Mouse (Mus musculus) midbrain, postnatal 0 days (tissue): ENCODE results near the gene Zfp207. TPM values are rescaled to one million over a fixed set of nuclear protein-coding genes. Genes with fewer than 3 reads are reported as not detected.

Experiments used
- ATAC-seq: fragments of 200-750 bp; cut with Nextera tagmentation; 2 replicates; pipeline ENCODE4 v1.8.0; 2017; ENCODE audit warnings: moderate number of reproducible peaks, mild to moderate bottlenecking, moderate TSS enrichment, moderate library complexity; ENCODE audit not compliant: low FRiP score
- DNase-seq: peaks from one replicate; pipeline ENCODE4 v3.0.0-alpha.2; 2015; ENCODE audit warnings: low spot score
- H3K27ac ChIP-seq: fragments of 300-500 bp; sonication (generic); 2 replicates; pipeline ENCODE4 v1.5.1; 2014; ENCODE audit warnings: low read depth, mild to moderate bottlenecking, low read length, mixed read lengths
- H3K27me3 ChIP-seq: fragments of 300-500 bp; sonication (generic); 2 replicates; pipeline ENCODE4 v1.6.1; 2014; ENCODE audit warnings: low read length, control low read depth, mixed read lengths; ENCODE audit not compliant: insufficient read depth
- H3K36me3 ChIP-seq: fragments of 300-500 bp; sonication (generic); 2 replicates; pipeline ENCODE4 v1.6.1; 2014; ENCODE audit warnings: low read length, control low read depth, mixed read lengths; ENCODE audit not compliant: insufficient read depth
- H3K4me1 ChIP-seq: fragments of 300-500 bp; sonication (generic); 2 replicates; pipeline ENCODE4 v1.6.1; 2014; ENCODE audit warnings: mild to moderate bottlenecking, control low read depth, antibody characterized with exemption, low read length, mixed read lengths; ENCODE audit not compliant: insufficient read depth
- H3K4me2 ChIP-seq: fragments of 300-500 bp; sonication (generic); 2 replicates; pipeline ENCODE4 v1.6.1; 2014; ENCODE audit warnings: low read depth, mild to moderate bottlenecking, low read length, mixed read lengths; ENCODE audit not compliant: poor library complexity, severe bottlenecking
- H3K4me3 ChIP-seq: fragments of 300-500 bp; sonication (generic); 2 replicates; pipeline ENCODE4 v1.5.1; 2014; ENCODE audit warnings: low read depth, mild to moderate bottlenecking, low read length, moderate library complexity
- H3K9ac ChIP-seq: fragments of 300-500 bp; sonication (generic); replicated peaks from 2 replicates; pipeline ENCODE4 v1.6.1; 2014; ENCODE audit warnings: mild to moderate bottlenecking, low read length, moderate library complexity, mixed read lengths; ENCODE audit not compliant: poor library complexity, severe bottlenecking
- H3K9me3 ChIP-seq: fragments of 300-500 bp; sonication (generic); 2 replicates; pipeline ENCODE4 v1.6.1; 2016; ENCODE audit warnings: low read length, control low read depth
- CTCF ChIP-seq: IDR thresholded peaks from 2 replicates; pipeline ENCODE4 v1.5.1; 2016; ENCODE audit warnings: antibody characterized with exemption, mild to moderate bottlenecking
- WGBS: fragments of 180-500 bp; shearing (Covaris S2); extraction: QIAGEN DNeasy Blood & Tissue Kit; methylation state at CpG from one replicate; pipeline ENCODE4 v1.1.7; 2014; 5-methylcytosine and 5-hydroxymethylcytosine counted together
- polyA plus RNA-seq: library from polyadenylated mRNA; unstranded; fragments of >200 nt; fragmentation: Nextera tagmentation; extraction: Ambion mirVana; gene quantifications from 2 replicates; pipeline ENCODE4 v1.2.1, GENCODE M21; 2015
- total RNA-seq: library from RNA; depleted of rRNA; stranded (reverse); fragments of >200 nt; gene quantifications from 2 replicates; pipeline ENCODE4 v1.2.3, GENCODE M21; 2014; rRNA removed

The Zfp207 gene
- total and polyA plus RNA-seq, 2 experiments from 2014 or later: 147 to 245 TPM

DNA sequence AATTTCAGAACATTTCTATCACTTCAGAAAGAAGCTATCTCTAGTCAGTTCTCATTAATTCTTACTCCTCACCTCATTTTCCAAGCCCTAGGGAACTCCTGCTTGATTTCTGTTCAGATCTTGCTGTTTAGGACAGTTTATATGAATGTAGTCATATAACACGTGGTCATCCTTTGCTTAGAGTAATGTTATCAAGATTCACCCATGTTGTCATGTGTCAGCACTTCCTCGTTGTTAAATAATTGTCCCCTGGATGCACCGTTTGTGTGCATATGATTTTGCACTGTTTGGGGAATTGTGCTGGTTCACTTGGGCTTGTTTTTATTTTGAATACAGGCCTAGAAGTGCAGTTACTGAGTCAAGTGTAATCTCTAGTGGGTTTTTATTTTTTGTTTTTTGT, 69.2 kb downstream of the Zfp207 start:
- Histone ChIP-seq H3K27me3 (no peaks in the 10 kb centered on the region), H3K9ac (no peak overlapping the region), H3K4me1 (no peaks in the 10 kb centered on the region), H3K9me3 (no peaks in the 10 kb centered on the region), H3K4me3 (no peak overlapping the region), H3K4me2 (no peak overlapping the region), H3K36me3 (peaks cover 10% of the 10 kb centered on the region; the same call in 1 of the 2 replicates), H3K27ac (no peak overlapping the region)
- ATAC-seq (no peak), DNase-seq (no peak)
- WGBS: 88% methylated on average over 3 of the region's 3 CpGs
- TF ChIP-seq CTCF: no peak

DNA sequence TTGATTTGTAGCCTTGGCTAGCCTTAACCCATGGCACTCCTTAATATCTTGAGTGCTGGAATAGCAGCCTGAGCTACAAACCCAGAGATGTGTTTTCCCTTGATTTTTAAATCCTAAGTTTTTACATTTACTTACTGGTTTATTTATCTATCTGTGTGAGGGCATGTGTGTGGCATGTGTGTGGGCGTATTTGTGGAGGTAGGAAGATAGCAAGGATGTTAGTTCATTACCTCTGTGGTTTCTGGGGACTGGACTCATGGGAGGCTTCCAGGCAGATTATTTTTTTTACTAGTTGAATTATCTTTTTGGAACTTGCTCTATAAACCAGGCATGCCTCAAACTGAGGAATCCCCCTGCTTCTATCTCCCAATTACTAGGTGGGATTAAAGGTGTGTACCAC, 70.1 kb downstream of the Zfp207 start:
- ATAC-seq (no peak), DNase-seq (no peak)
- Histone ChIP-seq H3K27me3 (no peaks in the 10 kb centered on the region), H3K9ac (no peak overlapping the region), H3K27ac (no peak overlapping the region), H3K4me1 (no peaks in the 10 kb centered on the region), H3K36me3 (peaks cover 13% of the 10 kb centered on the region; the same call in 1 of the 2 replicates), H3K9me3 (no peaks in the 10 kb centered on the region), H3K4me2 (no peak overlapping the region), H3K4me3 (no peak overlapping the region)
- 96% methylated on average over 1 of the region's 1 CpGs for WGBS
- TF ChIP-seq CTCF: no peak

Other genes starting within 250 kb of the Zfp207 start
- gene Tefm, start 241.1 kb upstream of the Zfp207 start, total RNA-seq: 9.5 and 14.3 TPM in 2 replicates
- 18.5 and 20.1 TPM in 2 replicates for gene Tefm, start 241.1 kb upstream of the Zfp207 start, polyA plus RNA-seq
- 5.7 and 11.2 TPM in 2 replicates for gene Adap2, start 229.2 kb upstream of the Zfp207 start, total RNA-seq
- 4.0 and 4.2 TPM in 2 replicates for gene Adap2, start 229.2 kb upstream of the Zfp207 start, polyA plus RNA-seq
- gene Rnf135, start 199.4 kb upstream of the Zfp207 start, total RNA-seq: 3.0 and 3.7 TPM in 2 replicates
- gene Rnf135, start 199.4 kb upstream of the Zfp207 start, polyA plus RNA-seq: 3.3 and 4.2 TPM in 2 replicates
- 69.5 and 74.9 TPM in 2 replicates for gene Rhot1, start 174.3 kb upstream of the Zfp207 start, total RNA-seq
- gene Rhot1, start 174.3 kb upstream of the Zfp207 start, polyA plus RNA-seq: 55.1 and 56.1 TPM in 2 replicates
- 1.9 and 5.7 TPM in 2 replicates for gene Rhbdl3, start 82.4 kb upstream of the Zfp207 start, total RNA-seq
- gene Rhbdl3, start 82.4 kb upstream of the Zfp207 start, polyA plus RNA-seq: 1.4 and 1.7 TPM in 2 replicates
- gene 5730455P16Rik, start 5.2 kb upstream of the Zfp207 start, total RNA-seq: 25.2 and 32.4 TPM in 2 replicates
- 37.4 and 50.6 TPM in 2 replicates for gene 5730455P16Rik, start 5.2 kb upstream of the Zfp207 start, polyA plus RNA-seq
- gene Psmd11, start 45.3 kb downstream of the Zfp207 start, total RNA-seq: 24.6 and 44.5 TPM in 2 replicates
- 259 and 278 TPM in 2 replicates for gene Psmd11, start 45.3 kb downstream of the Zfp207 start, polyA plus RNA-seq
- gene Cdk5r1, start 93.7 kb downstream of the Zfp207 start, total RNA-seq: 376 and 420 TPM in 2 replicates
- gene Cdk5r1, start 93.7 kb downstream of the Zfp207 start, polyA plus RNA-seq: 77.3 and 85.2 TPM in 2 replicates